Mouse (Mus musculus): ENCODE results near the gene Cend1. TPM values are rescaled to one million over a fixed set of nuclear protein-coding genes. Genes with fewer than 3 reads are reported as not detected.

The Cend1 gene
- polyA plus RNA-seq, 1 experiment, result 1.3 TPM

- WGBS, result 58% methylated on average over 5 of the region's 5 CpGs
- H3K36me3 ChIP-seq (ENCODE audit: control insufficient read depth, insufficient read depth, low read length), result no peaks in the 10 kb centered on the region
- DNase-seq, result no peak
- no peaks in the 10 kb centered on the region for H3K27me3 ChIP-seq (replicated peaks; ENCODE audit: control insufficient read depth, insufficient read depth, low read length)
- no peak overlapping the region for H3K4me3 ChIP-seq (ENCODE audit: insufficient read depth, low read depth, low read length)
- H3K4me1 ChIP-seq (ENCODE audit: control insufficient read depth, insufficient read depth, low read length), result peaks cover 13% of the 10 kb centered on the region
- TF ChIP-seq POLR2A (IDR thresholded peaks at IDR 0.05; ENCODE audit: low read depth, low read length) (no peak), CTCF (conservative IDR thresholded peaks at IDR 0.05; ENCODE audit: insufficient read depth, insufficient read length, low read depth, low read length) (no peak)
- H3K27ac ChIP-seq (ENCODE audit: insufficient read depth, low read depth, low read length), result no peak overlapping the region
These were observed 30.7 kb upstream of the Cend1 start for GRCm38 (mm10) chr7:141460001-141460390.

DNA sequence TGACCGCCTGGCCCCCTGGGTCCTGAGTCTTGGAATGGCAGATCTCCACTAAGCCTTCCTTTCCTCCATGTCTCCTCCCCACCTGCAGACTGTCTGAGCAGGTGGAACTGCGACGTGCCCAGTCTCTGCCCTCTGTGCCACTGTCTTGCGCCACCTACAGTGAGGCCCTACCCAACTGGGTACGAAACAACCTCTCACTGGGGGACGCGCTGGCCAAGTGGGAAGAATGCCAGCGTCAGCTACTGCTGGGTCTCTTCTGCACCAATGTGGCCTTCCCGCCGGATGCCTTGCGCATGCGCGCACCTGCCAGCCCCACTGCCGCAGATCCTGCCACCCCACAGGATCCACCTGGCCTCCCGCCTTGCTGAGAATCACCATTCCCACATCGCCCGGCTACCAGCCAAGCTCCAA is 30.0 kb upstream of the Cend1 start:
- 89% methylated on average over 17 of the region's 17 CpGs for WGBS
- no peaks in the 10 kb centered on the region for H3K27me3 ChIP-seq (replicated peaks; ENCODE audit: control insufficient read depth, insufficient read depth, low read length)
- H3K4me1 ChIP-seq (ENCODE audit: control insufficient read depth, insufficient read depth, low read length), result peaks cover 16% of the 10 kb centered on the region
- H3K36me3 ChIP-seq (ENCODE audit: control insufficient read depth, insufficient read depth, low read length), result no peaks in the 10 kb centered on the region
- no peak overlapping the region for H3K4me3 ChIP-seq (ENCODE audit: insufficient read depth, low read depth, low read length)
- no peak for DNase-seq
- no peak overlapping the region for H3K27ac ChIP-seq (ENCODE audit: insufficient read depth, low read depth, low read length)
- TF ChIP-seq POLR2A (IDR thresholded peaks at IDR 0.05; ENCODE audit: low read depth, low read length), result no peak
- no peak for TF ChIP-seq CTCF (conservative IDR thresholded peaks at IDR 0.05; ENCODE audit: insufficient read depth, insufficient read length, low read depth, low read length)

GRCm38 (mm10) chr7:141458661-141459060 is 29.4 kb upstream of the Cend1 start:
- no peak for DNase-seq
- TF ChIP-seq CTCF (conservative IDR thresholded peaks at IDR 0.05; ENCODE audit: insufficient read depth, insufficient read length, low read depth, low read length) (no peak), POLR2A (IDR thresholded peaks at IDR 0.05; ENCODE audit: low read depth, low read length) (no peak)

GRCm38 (mm10) chr7:141457986-141458660 is 28.8 kb upstream of the Cend1 start:
- TF ChIP-seq CTCF (conservative IDR thresholded peaks at IDR 0.05; ENCODE audit: insufficient read depth, insufficient read length, low read depth, low read length) (peak; percentile 63), POLR2A (IDR thresholded peaks at IDR 0.05; ENCODE audit: low read depth, low read length) (no peak)
- peaks cover 16% of the 10 kb centered on the region for H3K4me1 ChIP-seq (ENCODE audit: control insufficient read depth, insufficient read depth, low read length)
- DNase-seq, result peak; percentile 75
- H3K4me3 ChIP-seq (ENCODE audit: insufficient read depth, low read depth, low read length), result no peak overlapping the region
- no peak overlapping the region for H3K27ac ChIP-seq (ENCODE audit: insufficient read depth, low read depth, low read length)
- 71% methylated on average over 15 of the region's 15 CpGs for WGBS
- no peaks in the 10 kb centered on the region for H3K36me3 ChIP-seq (ENCODE audit: control insufficient read depth, insufficient read depth, low read length)
- no peaks in the 10 kb centered on the region for H3K27me3 ChIP-seq (replicated peaks; ENCODE audit: control insufficient read depth, insufficient read depth, low read length)

More at GRCm38 (mm10) chr7:141458661-141459060, 29.4 kb upstream of the Cend1 start:
- WGBS, result 89% methylated on average over 11 of the region's 11 CpGs
- Histone ChIP-seq H3K4me1 (ENCODE audit: control insufficient read depth, insufficient read depth, low read length) (peaks cover 16% of the 10 kb centered on the region), H3K27ac (ENCODE audit: insufficient read depth, low read depth, low read length) (no peak overlapping the region), H3K4me3 (ENCODE audit: insufficient read depth, low read depth, low read length) (no peak overlapping the region), H3K36me3 (ENCODE audit: control insufficient read depth, insufficient read depth, low read length) (no peaks in the 10 kb centered on the region), H3K27me3 (replicated peaks; ENCODE audit: control insufficient read depth, insufficient read depth, low read length) (no peaks in the 10 kb centered on the region)

GRCm38 (mm10) chr7:141457236-141457635 is 27.9 kb upstream of the Cend1 start:
- H3K27me3 ChIP-seq (replicated peaks; ENCODE audit: control insufficient read depth, insufficient read depth, low read length), result no peaks in the 10 kb centered on the region
- WGBS, result 94% methylated on average over 14 of the region's 14 CpGs
- H3K27ac ChIP-seq (ENCODE audit: insufficient read depth, low read depth, low read length), result no peak overlapping the region
- H3K36me3 ChIP-seq (ENCODE audit: control insufficient read depth, insufficient read depth, low read length), result no peaks in the 10 kb centered on the region
- peaks cover 12% of the 10 kb centered on the region for H3K4me1 ChIP-seq (ENCODE audit: control insufficient read depth, insufficient read depth, low read length)
- no peak overlapping the region for H3K4me3 ChIP-seq (ENCODE audit: insufficient read depth, low read depth, low read length)
- no peak for DNase-seq
- TF ChIP-seq CTCF (conservative IDR thresholded peaks at IDR 0.05; ENCODE audit: insufficient read depth, insufficient read length, low read depth, low read length) (no peak), POLR2A (IDR thresholded peaks at IDR 0.05; ENCODE audit: low read depth, low read length) (no peak)

DNA sequence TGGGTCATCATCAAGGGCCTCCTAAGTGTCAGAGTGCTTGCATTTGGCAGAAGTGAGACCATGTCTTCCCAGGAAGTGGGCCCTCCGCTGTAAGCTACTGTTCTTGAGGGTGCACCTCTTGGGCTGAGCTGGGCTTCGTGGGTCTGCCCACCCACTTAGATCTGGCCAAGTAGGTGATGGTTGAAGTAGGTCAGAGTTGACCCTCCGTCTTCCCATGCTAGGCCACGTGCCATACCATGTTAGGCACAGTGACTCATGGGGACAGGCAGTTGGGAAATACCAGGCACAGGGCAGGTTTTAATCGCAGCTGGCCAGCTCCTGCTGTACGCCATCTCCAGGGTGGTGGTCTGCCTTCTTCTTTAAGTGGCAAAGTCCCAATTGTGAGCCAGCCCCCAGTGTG is 27.4 kb upstream of the Cend1 start:
- peak overlapping the region; percentile 93 for H3K27ac ChIP-seq (ENCODE audit: insufficient read depth, low read depth, low read length)
- H3K4me3 ChIP-seq (ENCODE audit: insufficient read depth, low read depth, low read length), result no peak overlapping the region
- H3K27me3 ChIP-seq (replicated peaks; ENCODE audit: control insufficient read depth, insufficient read depth, low read length), result no peaks in the 10 kb centered on the region
- no peak for TF ChIP-seq POLR2A (IDR thresholded peaks at IDR 0.05; ENCODE audit: low read depth, low read length)
- no peak for TF ChIP-seq CTCF (conservative IDR thresholded peaks at IDR 0.05; ENCODE audit: insufficient read depth, insufficient read length, low read depth, low read length)
- no peaks in the 10 kb centered on the region for H3K36me3 ChIP-seq (ENCODE audit: control insufficient read depth, insufficient read depth, low read length)
- WGBS, result 68% methylated on average over 6 of the region's 6 CpGs
- no peak for DNase-seq
- H3K4me1 ChIP-seq (ENCODE audit: control insufficient read depth, insufficient read depth, low read length), result peaks cover 12% of the 10 kb centered on the region

- Histone ChIP-seq H3K4me3 (ENCODE audit: insufficient read depth, low read depth, low read length) (peak overlapping the region; percentile 97), H3K27me3 (replicated peaks; ENCODE audit: control insufficient read depth, insufficient read depth, low read length) (no peaks in the 10 kb centered on the region), H3K27ac (ENCODE audit: insufficient read depth, low read depth, low read length) (peak overlapping the region; percentile 93), H3K4me1 (ENCODE audit: control insufficient read depth, insufficient read depth, low read length) (peaks cover 12% of the 10 kb centered on the region), H3K36me3 (ENCODE audit: control insufficient read depth, insufficient read depth, low read length) (no peaks in the 10 kb centered on the region)
- DNase-seq, result peak; percentile 95
- TF ChIP-seq POLR2A (IDR thresholded peaks at IDR 0.05; ENCODE audit: low read depth, low read length) (no peak), CTCF (conservative IDR thresholded peaks at IDR 0.05; ENCODE audit: insufficient read depth, insufficient read length, low read depth, low read length) (no peak)
- WGBS, result under 1% methylated on average over 23 of the region's 23 CpGs
These were observed 26.5 kb upstream of the Cend1 start for GRCm38 (mm10) chr7:141455610-141456314.

Measured in kidney, adult 2 months (tissue).